Mouse (Mus musculus): ENCODE results near the gene Cyfip1. TPM values are rescaled to one million over a fixed set of nuclear protein-coding genes. Genes with fewer than 3 reads are reported as not detected.

Gene Cyfip1
- polyA plus RNA-seq, 1 experiment from 2014 or later = 94.7 TPM

- WGBS = 84% methylated on average over 7 of the region's 7 CpGs
- Histone ChIP-seq H3K36me3 (peaks cover 5% of the 10 kb centered on the region), H3K4me3 (replicated peaks) (no peak overlapping the region), H3K4me2 (replicated peaks) (no peak overlapping the region), H3K9ac (no peak overlapping the region), H3K27ac (no peak overlapping the region), H3K4me1 (replicated peaks) (peaks cover 5% of the 10 kb centered on the region; the same call in 1 of the 2 replicates), H3K27me3 (replicated peaks) (no peaks in the 10 kb centered on the region), H3K9me3 (no peaks in the 10 kb centered on the region)
- no peak for ATAC-seq
These were observed 26.7 kb downstream of the Cyfip1 start for GRCm38 (mm10) chr7:55868247-55868646.

- 0 out of 2 replicates have a peak, but pooled peaks have one; percentile 23 for ATAC-seq
- Histone ChIP-seq H3K27ac (no peak overlapping the region), H3K9me3 (no peaks in the 10 kb centered on the region), H3K4me3 (replicated peaks) (no peak overlapping the region), H3K4me1 (replicated peaks) (peaks cover 5% of the 10 kb centered on the region; the same call in 1 of the 2 replicates), H3K9ac (no peak overlapping the region), H3K36me3 (peaks cover 15% of the 10 kb centered on the region), H3K4me2 (replicated peaks) (no peak overlapping the region), H3K27me3 (replicated peaks) (no peaks in the 10 kb centered on the region)
- 77% methylated on average over 3 of the region's 3 CpGs for WGBS
These were observed 27.7 kb downstream of the Cyfip1 start for GRCm38 (mm10) chr7:55869220-55869619.

GRCm38 (mm10) chr7:55870340-55871020 is 28.9 kb downstream of the Cyfip1 start:
- Histone ChIP-seq H3K27me3 (replicated peaks) (no peaks in the 10 kb centered on the region), H3K4me2 (replicated peaks) (no peak overlapping the region), H3K9me3 (no peaks in the 10 kb centered on the region), H3K27ac (no peak overlapping the region), H3K4me3 (replicated peaks) (no peak overlapping the region), H3K9ac (no peak overlapping the region), H3K36me3 (peaks cover 21% of the 10 kb centered on the region), H3K4me1 (replicated peaks) (peaks cover 5% of the 10 kb centered on the region; the same call in 1 of the 2 replicates)
- WGBS = 87% methylated on average over 6 of the region's 6 CpGs
- 0 out of 2 replicates have a peak, but pooled peaks have one; percentile 32 for ATAC-seq

GRCm38 (mm10) chr7:55871476-55871875 is 29.9 kb downstream of the Cyfip1 start:
- peaks cover 5% of the 10 kb centered on the region; the same call in 1 of the 2 replicates for H3K4me1 ChIP-seq (replicated peaks)
- no peak overlapping the region for H3K27ac ChIP-seq
- no peak overlapping the region for H3K4me2 ChIP-seq (replicated peaks)
- WGBS = 82% methylated on average over 5 of the region's 5 CpGs
- peak; percentile 28; the same call in 1 of the 2 replicates for ATAC-seq
- H3K36me3 ChIP-seq = peaks cover 25% of the 10 kb centered on the region
- no peak overlapping the region for H3K9ac ChIP-seq
- H3K4me3 ChIP-seq (replicated peaks) = no peak overlapping the region
- no peaks in the 10 kb centered on the region for H3K27me3 ChIP-seq (replicated peaks)
- H3K9me3 ChIP-seq = no peaks in the 10 kb centered on the region

- ATAC-seq = no peak
- no peaks in the 10 kb centered on the region; the same call in 1 of the 2 replicates for H3K4me1 ChIP-seq (replicated peaks)
- H3K27me3 ChIP-seq (replicated peaks) = no peaks in the 10 kb centered on the region
- no peak overlapping the region for H3K4me3 ChIP-seq (replicated peaks)
- no peaks in the 10 kb centered on the region for H3K9me3 ChIP-seq
- no peak overlapping the region for H3K9ac ChIP-seq
- H3K36me3 ChIP-seq = peaks cover 37% of the 10 kb centered on the region
- WGBS = 92% methylated on average over 7 of the region's 7 CpGs
- no peak overlapping the region for H3K27ac ChIP-seq
- no peak overlapping the region for H3K4me2 ChIP-seq (replicated peaks)
These were observed 33.2 kb downstream of the Cyfip1 start for GRCm38 (mm10) chr7:55874703-55875102.

- Histone ChIP-seq H3K4me1 (replicated peaks) (no peaks in the 10 kb centered on the region), H3K4me3 (replicated peaks) (no peak overlapping the region), H3K9ac (no peak overlapping the region), H3K4me2 (replicated peaks) (no peak overlapping the region), H3K36me3 (peaks cover 43% of the 10 kb centered on the region), H3K9me3 (no peaks in the 10 kb centered on the region), H3K27me3 (replicated peaks) (no peaks in the 10 kb centered on the region), H3K27ac (no peak overlapping the region)
- ATAC-seq = no peak
- WGBS = 88% methylated on average over 10 of the region's 10 CpGs
These were observed 36.2 kb downstream of the Cyfip1 start for GRCm38 (mm10) chr7:55877721-55878120.

- Histone ChIP-seq H3K27ac (no peak overlapping the region), H3K4me2 (replicated peaks) (no peak overlapping the region), H3K27me3 (replicated peaks) (no peaks in the 10 kb centered on the region), H3K9me3 (no peaks in the 10 kb centered on the region), H3K4me1 (replicated peaks) (no peaks in the 10 kb centered on the region), H3K4me3 (replicated peaks) (no peak overlapping the region), H3K36me3 (peaks cover 22% of the 10 kb centered on the region), H3K9ac (no peak overlapping the region)
- no peak for ATAC-seq
- 82% methylated on average over 9 of the region's 9 CpGs for WGBS
These were observed 39.3 kb downstream of the Cyfip1 start for GRCm38 (mm10) chr7:55880882-55881281.

GRCm38 (mm10) chr7:55888603-55889002 is 47.1 kb downstream of the Cyfip1 start:
- peaks cover 17% of the 10 kb centered on the region for H3K36me3 ChIP-seq
- WGBS = 86% methylated on average over 4 of the region's 4 CpGs
- ATAC-seq = no peak

GRCm38 (mm10) chr7:55889996-55890395 is 48.5 kb downstream of the Cyfip1 start:
- H3K27me3 ChIP-seq (replicated peaks) = no peaks in the 10 kb centered on the region
- H3K4me3 ChIP-seq (replicated peaks) = no peak overlapping the region
- H3K27ac ChIP-seq = no peak overlapping the region
- peaks cover 17% of the 10 kb centered on the region for H3K36me3 ChIP-seq
- H3K4me1 ChIP-seq (replicated peaks) = no peaks in the 10 kb centered on the region
- no peaks in the 10 kb centered on the region for H3K9me3 ChIP-seq
- no peak overlapping the region for H3K9ac ChIP-seq
- WGBS = 86% methylated on average over 4 of the region's 4 CpGs
- H3K4me2 ChIP-seq (replicated peaks) = no peak overlapping the region
- ATAC-seq = no peak

More at GRCm38 (mm10) chr7:55888603-55889002, 47.1 kb downstream of the Cyfip1 start:
- no peaks in the 10 kb centered on the region for H3K4me1 ChIP-seq (replicated peaks)
- no peak overlapping the region for H3K9ac ChIP-seq
- no peak overlapping the region for H3K4me3 ChIP-seq (replicated peaks)
- H3K27ac ChIP-seq = no peak overlapping the region
- H3K9me3 ChIP-seq = no peaks in the 10 kb centered on the region
- no peak overlapping the region for H3K4me2 ChIP-seq (replicated peaks)
- H3K27me3 ChIP-seq (replicated peaks) = no peaks in the 10 kb centered on the region

- no peak overlapping the region for H3K27ac ChIP-seq
- H3K9ac ChIP-seq = no peak overlapping the region
- peaks cover 18% of the 10 kb centered on the region for H3K36me3 ChIP-seq
- no peak for ATAC-seq
- H3K4me3 ChIP-seq (replicated peaks) = no peak overlapping the region
- H3K4me2 ChIP-seq (replicated peaks) = no peak overlapping the region
- H3K9me3 ChIP-seq = no peaks in the 10 kb centered on the region
- no peaks in the 10 kb centered on the region for H3K4me1 ChIP-seq (replicated peaks)
- H3K27me3 ChIP-seq (replicated peaks) = no peaks in the 10 kb centered on the region
These were observed 49.2 kb downstream of the Cyfip1 start for GRCm38 (mm10) chr7:55890731-55891130.

GRCm38 (mm10) chr7:55891797-55892196 is 50.3 kb downstream of the Cyfip1 start:
- Histone ChIP-seq H3K27ac (no peak overlapping the region), H3K9me3 (no peaks in the 10 kb centered on the region), H3K36me3 (peaks cover 25% of the 10 kb centered on the region), H3K4me3 (replicated peaks) (no peak overlapping the region), H3K9ac (no peak overlapping the region), H3K27me3 (replicated peaks) (no peaks in the 10 kb centered on the region), H3K4me2 (replicated peaks) (no peak overlapping the region), H3K4me1 (replicated peaks) (no peaks in the 10 kb centered on the region)
- ATAC-seq = no peak
- WGBS = 90% methylated on average over 11 of the region's 11 CpGs

- 82% methylated on average over 5 of the region's 5 CpGs for WGBS
- no peaks in the 10 kb centered on the region for H3K4me1 ChIP-seq (replicated peaks)
- no peak overlapping the region for H3K4me2 ChIP-seq (replicated peaks)
- no peaks in the 10 kb centered on the region for H3K27me3 ChIP-seq (replicated peaks)
- no peaks in the 10 kb centered on the region for H3K9me3 ChIP-seq
- peaks cover 36% of the 10 kb centered on the region for H3K36me3 ChIP-seq
- no peak overlapping the region for H3K4me3 ChIP-seq (replicated peaks)
- H3K9ac ChIP-seq = no peak overlapping the region
- ATAC-seq = no peak
- no peak overlapping the region for H3K27ac ChIP-seq
These were observed 62.2 kb downstream of the Cyfip1 start for GRCm38 (mm10) chr7:55903766-55904165.

- no peak overlapping the region for H3K9ac ChIP-seq
- H3K4me2 ChIP-seq (replicated peaks) = no peak overlapping the region
- WGBS = 82% methylated on average over 2 of the region's 2 CpGs
- H3K27ac ChIP-seq = no peak overlapping the region
- no peaks in the 10 kb centered on the region for H3K9me3 ChIP-seq
- H3K4me3 ChIP-seq (replicated peaks) = no peak overlapping the region
- no peak for ATAC-seq
- no peaks in the 10 kb centered on the region for H3K4me1 ChIP-seq (replicated peaks)
- H3K36me3 ChIP-seq = peaks cover 23% of the 10 kb centered on the region
- no peaks in the 10 kb centered on the region for H3K27me3 ChIP-seq (replicated peaks)
These were observed 63.9 kb downstream of the Cyfip1 start for GRCm38 (mm10) chr7:55905449-55905848.
